Mouse (Mus musculus) left cerebral cortex, adult 9 months (tissue): ENCODE data around the gene Wbp4.
"Not testable (repeated sequence)": the region's sequence is repeated elsewhere in the genome, so short reads cannot be mapped to it uniquely, and the experiment has no call there.

Source experiments
- DNase-seq, 2 experiments: peaks; one replicate each; pipeline ENCODE4 v3.0.0; 2022; ENCODE audit warnings: low spot score in 2 of 2

Wbp4 gene

GRCm38 (mm10) chr14:79451681-79452590, 29.4 kb downstream of the Wbp4 start, which contains the start of gene Kbtbd6:
TSS of gene Kbtbd6 (plus strand) at chr14:79451835.
- DNase-seq = peak; percentile 46 to 80

GRCm38 (mm10) chr14:79445055-79445620, 36.2 kb downstream of the Wbp4 start:
- DNase-seq = peak in 1 of 2 experiments; percentile 21

GRCm38 (mm10) chr14:79444601-79445000, 36.7 kb downstream of the Wbp4 start:
- no peak for DNase-seq

- DNase-seq = no peak
Observed at GRCm38 (mm10) chr14:79441441-79441840, 39.9 kb downstream of the Wbp4 start.

GRCm38 (mm10) chr14:79440655-79441054, 40.7 kb downstream of the Wbp4 start:
- no peak for DNase-seq

- DNase-seq = no peak
Observed at GRCm38 (mm10) chr14:79434068-79434467, 47.3 kb downstream of the Wbp4 start.

- DNase-seq = not testable (repeated sequence)
Observed at GRCm38 (mm10) chr14:79426730-79427365, 54.5 kb downstream of the Wbp4 start.

GRCm38 (mm10) chr14:79425979-79426729, 55.2 kb downstream of the Wbp4 start, which contains the start of gene Kbtbd7:
TSS of gene Kbtbd7 (plus strand) at chr14:79426511.
- DNase-seq = peak; percentile 83 to 94

- DNase-seq = no peak
Observed at GRCm38 (mm10) chr14:79420083-79420685, 61.1 kb downstream of the Wbp4 start.

GRCm38 (mm10) chr14:79413121-79413520, 68.2 kb downstream of the Wbp4 start:
- no peak for DNase-seq

GRCm38 (mm10) chr14:79410662-79411061, 70.7 kb downstream of the Wbp4 start:
- no peak for DNase-seq
